Mouse (Mus musculus) heart, postnatal 14 days (tissue): ENCODE results near the gene Ryr3. TPM values are rescaled to one million over a fixed set of nuclear protein-coding genes. Genes with fewer than 3 reads are reported as not detected.

Experiments
- DNase-seq, 2 experiments: peaks; one replicate each; pipeline ENCODE4 v3.0.0; 2021 to 2022
- intact Hi-C: fragments of 180-260 bp; cut with DNase I; formaldehyde crosslinking; loops from one replicate; pipeline ENCODE4 v1.15.1; 2025
- long read RNA-seq, 2 experiments: library from polyadenylated mRNA; stranded (forward); transcript quantifications; one replicate each; pipeline ENCODE4 v2.0.0; 2021
- total RNA-seq, 2 experiments: library from RNA; stranded (reverse); gene quantifications; 2 replicates each; pipeline ENCODE4 v1.2.3; 2021

Ryr3 gene
- total RNA-seq: 1 to 10 TPM in 1 of 2 experiments, under 1 TPM in 1; 1.00 to 1.4 TPM
- long read RNA-seq, experiment 1, partial matches to known transcripts: 1 of 2 reads
- long read RNA-seq, experiment 1, other reads (novel, unspliced or antisense): 1 of 2 reads
- long read RNA-seq, experiment 2: 0 reads

DNA sequence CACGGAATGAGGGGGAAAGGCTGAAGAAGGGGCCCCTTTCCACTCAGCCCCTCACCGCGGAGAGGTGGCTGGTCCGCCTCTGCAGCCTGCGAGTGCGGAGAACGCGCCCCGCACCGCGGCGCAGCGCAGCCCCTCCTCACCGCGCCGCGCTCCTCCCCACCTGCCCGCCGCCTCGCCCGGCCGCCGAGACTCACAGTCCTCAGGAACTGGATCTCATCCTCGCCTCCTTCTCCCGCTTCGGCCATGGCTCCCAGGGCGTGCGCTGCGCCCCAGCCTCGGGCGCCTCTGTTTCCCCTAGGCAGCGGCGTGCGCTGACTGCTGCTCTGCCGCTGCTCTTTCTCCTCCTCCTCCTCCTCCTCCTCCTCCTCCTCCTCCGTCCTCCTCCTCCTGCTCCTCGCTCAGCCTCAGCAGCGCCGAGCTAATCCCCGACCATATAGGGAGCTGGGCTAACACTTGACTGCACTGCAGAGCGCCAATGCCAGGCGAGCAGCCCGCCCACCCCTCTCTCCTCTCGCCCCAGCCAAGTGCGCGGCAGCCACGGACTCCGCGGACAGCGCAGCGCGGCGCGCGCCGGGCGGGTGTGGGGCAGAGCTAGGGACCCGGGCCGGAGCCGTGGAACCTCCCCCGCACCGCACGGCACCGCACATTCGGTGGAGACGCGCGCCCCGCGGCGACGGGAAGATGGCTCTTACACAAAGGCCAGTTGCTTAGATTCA, at the start of gene Ryr3:
Gene Ryr3 (minus strand): TSS at position 351 of the 716 bp plus-strand sequence.
- intact Hi-C loops: no loop called here
- peak; percentile 7 to 16 for DNase-seq

DNA sequence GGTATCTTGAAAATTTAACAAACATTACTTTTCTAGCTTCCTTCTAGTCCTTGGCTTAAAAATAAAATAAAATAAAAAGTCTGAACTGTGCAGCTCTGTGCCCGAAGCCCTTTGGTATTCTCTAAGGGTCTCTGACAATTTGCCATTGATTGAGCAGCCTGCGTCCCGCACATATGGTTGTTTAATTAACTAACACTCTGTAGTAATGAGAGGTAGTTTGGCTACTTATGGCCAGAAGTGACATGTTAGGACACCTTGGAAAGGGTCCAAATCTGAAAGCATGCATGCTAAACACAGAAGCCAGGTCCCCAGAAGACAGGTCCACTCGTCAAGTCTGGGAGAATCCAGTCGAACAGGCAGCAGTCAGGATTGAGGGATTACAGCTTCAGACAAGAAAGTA, 22.0 kb upstream of the Ryr3 start:
- intact Hi-C loops: no loop called here
- no peak for DNase-seq

DNA sequence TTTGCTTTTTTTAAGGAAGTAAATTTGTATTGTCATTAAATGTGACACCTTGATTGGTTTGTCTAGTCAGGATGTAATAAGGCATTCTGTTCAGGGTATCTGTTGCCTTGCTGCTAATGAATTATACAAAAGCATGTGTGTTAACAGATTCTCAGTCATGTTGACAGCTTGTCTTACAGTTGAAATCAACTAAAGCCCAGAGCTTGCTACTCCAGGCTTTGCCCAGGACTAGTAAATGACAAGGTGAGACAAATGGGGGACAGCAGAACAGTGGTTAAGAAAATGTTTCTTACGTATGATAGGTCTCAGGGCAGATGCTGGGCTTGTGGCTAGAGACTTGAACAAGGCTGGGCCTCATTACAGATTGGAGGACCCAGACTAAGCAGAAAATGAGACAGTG, 20.1 kb upstream of the Ryr3 start:
- DNase-seq: no peak
- intact Hi-C loops: no loop called here

DNA sequence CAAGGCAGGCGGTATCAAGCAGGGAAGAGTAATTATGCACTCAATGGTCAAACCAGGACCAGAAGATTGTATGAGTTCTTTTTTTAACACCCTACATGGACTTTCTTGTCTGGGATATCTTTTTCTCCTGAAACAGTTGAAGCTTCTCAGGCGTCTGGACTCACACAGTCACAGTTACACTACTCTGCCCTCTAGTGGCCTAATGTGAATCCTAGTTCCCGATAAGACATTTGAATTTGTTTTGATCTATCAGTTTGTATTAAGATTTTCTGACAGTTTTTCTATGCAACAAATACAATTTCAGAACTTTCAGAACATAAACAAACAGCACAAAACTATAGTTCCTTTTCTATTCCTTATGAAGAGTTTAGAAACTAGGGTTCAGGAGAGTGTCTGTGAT, 17.7 kb upstream of the Ryr3 start:
- peak in 1 of 2 experiments; percentile 43 for DNase-seq
- intact Hi-C loops: loop anchor here (5.0 kb wide), 2 partner anchors 432 to 732 kb away; no protein-coding TSS in a partner anchor

DNA sequence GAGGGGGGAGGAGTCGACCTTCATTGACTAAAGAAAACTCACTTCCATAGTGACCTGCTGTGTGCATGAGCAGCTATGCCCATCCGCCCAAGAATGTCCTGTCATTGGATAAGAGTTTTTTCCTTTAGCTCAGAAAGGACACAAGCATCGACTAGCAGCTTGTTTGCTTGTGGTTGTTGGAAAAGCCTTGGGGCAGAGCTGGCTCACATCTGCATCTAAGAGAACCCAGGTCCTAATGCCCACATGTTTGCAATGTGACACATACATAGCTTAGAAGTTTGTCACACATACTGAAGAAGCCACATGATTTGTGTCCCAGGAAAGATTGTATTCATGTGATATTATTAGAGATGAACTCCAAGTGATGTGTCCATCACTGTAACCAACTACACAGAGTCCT, 16.5 kb upstream of the Ryr3 start:
- DNase-seq: no peak
- intact Hi-C loops: loop anchor here (5.0 kb wide), 2 partner anchors 431 to 731 kb away; no protein-coding TSS in a partner anchor

DNA sequence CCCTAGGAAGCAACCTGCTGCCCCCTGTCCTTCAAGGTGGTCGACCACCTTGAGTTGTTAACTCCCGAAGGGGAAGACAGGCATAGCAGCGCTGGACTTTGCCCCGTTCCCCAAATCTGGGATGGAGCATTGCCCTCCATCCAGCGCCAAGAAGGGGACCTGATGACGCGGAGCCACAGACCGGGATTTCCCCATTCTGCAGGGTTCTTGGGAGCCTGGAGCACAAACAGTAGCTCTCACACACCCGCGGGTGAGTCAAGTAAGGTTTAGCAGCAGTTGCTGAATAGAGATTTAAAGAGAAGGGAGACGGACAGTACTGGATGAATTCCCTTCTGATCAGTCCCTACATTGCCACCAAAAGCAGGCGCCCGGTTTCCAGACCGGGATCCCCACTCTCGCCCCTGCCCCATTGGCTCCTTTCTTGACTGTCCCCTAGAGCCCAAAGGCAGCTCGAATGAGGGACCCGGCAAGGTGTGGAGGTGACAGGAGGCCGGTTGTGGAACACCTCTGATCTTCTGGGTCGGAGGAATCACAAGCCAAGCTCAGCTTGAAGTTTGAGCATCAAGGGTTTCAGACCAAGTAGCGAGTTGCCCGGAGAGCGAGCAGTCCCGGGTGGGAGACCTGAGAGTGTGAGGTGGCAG, 671 bp downstream of the Ryr3 start:
- intact Hi-C loops: no loop called here
- DNase-seq: no peak

DNA sequence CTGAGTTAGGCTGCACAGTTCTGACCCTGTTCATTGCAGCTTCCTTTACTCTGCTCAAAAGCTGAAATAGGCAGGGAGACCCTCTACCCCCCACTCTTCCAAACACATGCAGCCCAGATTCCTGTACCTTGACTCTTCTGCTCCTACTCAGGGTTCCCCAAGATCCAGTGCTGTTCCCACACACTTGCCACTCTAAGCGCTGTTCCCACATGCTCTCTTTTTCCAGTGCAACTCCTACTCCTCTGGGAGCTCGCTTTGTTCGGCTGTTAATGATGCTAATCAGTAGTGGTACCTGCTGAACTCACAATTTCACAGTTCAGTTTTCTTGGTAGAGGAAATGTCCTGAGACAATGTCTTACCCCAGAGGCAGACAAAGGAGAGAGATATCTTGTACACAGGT, 6.9 kb downstream of the Ryr3 start:
- intact Hi-C loops: no loop called here
- no peak for DNase-seq

DNA sequence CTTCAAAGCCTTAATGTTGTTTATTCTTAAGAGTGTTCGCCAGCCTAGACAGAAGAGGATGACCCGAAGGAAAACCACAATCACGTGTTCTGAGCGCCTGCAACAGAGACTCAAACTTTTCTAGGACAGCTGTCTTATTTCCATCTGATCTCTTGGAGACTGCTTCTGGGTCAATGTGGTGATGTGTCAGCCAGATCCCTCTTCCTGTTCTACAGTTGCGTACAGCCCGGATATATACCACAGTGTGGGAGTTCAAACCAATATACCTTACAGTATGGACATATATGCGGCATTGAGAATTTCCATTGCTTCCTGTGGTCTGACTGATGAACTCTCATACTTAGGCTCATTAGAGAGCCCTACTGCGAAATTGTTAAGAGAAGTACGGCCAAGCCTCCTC, 7.6 kb downstream of the Ryr3 start:
- intact Hi-C loops: no loop called here

DNA sequence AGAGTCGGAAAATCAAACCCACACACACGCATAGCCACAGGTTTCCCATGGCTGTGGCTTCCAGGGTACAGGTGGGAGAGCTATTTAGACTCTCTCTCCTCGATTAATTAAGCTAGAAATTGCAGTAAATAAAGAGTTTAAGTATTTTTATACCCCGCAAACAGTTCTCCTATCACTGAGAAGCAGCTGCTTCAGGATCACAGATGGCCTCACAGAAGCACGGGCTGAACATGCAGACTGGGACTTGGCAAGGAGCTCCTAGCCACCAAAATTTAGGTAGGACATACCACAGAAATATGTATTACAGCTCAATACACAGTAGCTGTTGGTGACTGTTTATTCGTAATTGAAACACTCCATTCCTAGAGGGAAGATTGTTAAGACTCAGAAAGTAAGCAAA, 14.0 kb downstream of the Ryr3 start:
- no peak for DNase-seq
- intact Hi-C loops: no loop called here

More for the DNA sequence above, 7.6 kb downstream of the Ryr3 start:
- DNase-seq: no peak

DNA sequence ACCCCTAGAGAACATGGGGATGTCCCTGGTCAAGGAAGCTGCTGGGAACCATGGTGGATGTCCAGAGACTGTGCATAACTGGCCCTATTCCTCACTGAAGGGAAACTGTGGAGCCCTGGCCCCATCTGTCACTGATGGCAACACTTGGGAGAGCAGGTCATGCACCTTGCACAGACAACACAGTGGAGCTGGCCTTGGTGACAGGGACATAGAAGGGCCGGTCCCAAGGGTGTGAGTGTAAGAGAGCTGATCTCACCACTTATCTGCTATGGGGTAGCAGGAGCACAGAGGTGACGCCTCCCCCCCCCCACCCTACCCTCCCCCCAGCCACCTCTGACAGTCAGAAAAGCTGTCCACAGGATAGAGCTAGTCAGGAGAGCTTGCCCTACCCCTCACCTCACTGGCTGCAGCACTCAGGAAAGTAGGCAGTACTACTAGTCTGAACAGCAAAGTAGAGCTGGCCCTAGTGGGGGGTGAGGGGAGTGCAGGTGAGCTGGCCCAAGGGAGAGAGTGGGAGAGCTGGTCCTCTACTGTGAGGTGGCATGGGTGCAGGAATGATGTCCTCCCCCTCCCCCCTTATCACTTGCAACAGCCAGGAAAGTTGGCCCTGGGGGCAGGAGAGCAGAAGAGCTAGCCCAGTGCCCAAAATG, 17.7 kb downstream of the Ryr3 start:
- intact Hi-C loops: no loop called here
- DNase-seq: no peak

DNA sequence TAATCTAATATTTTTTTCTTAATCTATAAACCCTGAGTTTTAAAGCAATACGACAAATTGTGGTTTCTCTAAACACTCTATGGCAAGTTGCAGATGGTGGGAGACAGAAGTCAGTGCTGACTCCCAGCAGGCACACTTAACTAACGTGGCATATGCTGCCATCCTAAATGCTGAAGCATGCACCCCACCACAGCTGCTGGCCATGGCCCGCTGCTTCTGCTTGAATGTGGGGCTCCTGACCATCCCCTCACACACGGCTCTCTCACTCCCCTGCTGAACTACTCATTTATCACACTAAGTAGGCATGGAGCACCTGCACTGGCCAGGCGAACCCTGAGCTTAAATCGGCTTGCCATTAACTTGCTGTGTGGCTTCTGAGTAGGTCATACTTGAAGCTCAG, 29.7 kb downstream of the Ryr3 start:
- no peak for DNase-seq
- intact Hi-C loops: no loop called here

DNA sequence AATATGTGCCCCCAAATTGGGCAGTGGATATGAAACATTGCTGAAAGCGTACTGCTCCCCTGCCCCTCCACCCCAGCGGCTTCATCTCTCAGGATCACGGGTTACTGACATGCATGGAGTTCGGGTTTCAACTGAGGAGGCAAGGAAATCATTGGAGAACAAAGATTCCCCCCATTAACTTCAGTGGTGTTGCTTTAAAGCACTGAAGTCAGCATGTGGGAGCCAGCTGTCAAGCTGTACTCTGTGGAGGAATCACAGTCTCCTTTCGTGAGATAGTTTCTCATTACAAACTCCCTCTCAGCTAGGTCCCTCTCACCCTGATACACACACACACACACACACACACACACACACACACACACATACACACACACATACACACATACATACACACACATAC, 35.2 kb downstream of the Ryr3 start:
- intact Hi-C loops: no loop called here

DNA sequence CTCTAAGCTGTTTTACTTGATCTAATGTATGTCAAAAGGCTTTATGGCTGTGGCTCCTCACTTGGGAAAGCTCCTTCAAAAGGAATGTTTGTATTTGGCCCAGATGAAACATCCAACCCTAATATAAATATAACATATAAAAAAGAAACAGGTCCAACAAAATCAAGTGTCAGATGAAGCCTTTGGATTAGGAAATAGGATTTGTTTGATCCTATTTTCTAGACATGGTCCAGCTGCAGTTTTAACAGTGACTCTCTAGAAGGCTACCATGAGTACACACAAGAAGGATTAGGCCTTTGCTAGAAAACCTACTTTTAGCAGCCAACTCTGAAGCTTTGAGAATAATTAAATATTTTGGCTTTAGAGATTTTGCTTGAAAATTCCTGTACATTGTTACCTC, 38.8 kb downstream of the Ryr3 start:
- no peak for DNase-seq
- intact Hi-C loops: no loop called here

More for the DNA sequence above, 35.2 kb downstream of the Ryr3 start:
- DNase-seq: no peak

DNA sequence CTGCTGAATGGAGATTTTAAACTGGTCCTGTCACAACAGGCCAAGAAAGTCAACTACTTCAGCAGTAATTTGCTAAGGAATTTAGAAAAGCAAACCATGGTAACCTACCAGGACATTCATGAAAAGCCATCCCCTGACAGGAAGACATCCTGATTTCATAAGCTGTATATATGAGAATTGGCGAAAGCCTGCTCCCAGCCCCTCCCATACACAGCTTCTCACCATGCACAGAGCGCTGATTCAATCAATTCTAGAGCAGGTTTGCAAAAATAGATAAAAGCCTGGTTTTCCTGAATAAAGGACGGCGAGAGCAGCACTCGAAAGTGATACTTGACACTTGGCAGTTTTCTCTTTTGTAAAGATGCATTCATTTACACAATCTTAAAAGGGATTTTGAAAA, 40.6 kb downstream of the Ryr3 start:
- intact Hi-C loops: no loop called here
- no peak for DNase-seq

DNA sequence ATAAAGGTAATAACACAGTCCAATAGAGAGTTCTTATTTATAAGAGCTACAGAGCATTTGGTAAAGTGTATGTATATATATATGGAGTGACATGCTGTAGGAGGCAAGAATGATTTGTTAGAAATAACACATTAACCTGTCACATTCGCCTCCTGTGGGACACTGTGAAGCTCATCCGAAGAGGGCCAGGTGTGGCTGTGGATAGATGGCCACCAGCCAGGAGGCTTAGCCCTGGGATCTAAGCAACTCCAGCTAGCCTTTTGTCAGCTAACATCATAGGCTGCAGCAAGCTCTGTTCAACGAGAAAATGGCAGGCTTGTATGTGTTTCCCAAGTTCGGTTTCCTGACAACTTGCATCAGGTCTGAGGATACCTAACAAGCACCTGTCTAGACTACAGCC, 48.8 kb downstream of the Ryr3 start:
- DNase-seq: no peak
- intact Hi-C loops: no loop called here

DNA sequence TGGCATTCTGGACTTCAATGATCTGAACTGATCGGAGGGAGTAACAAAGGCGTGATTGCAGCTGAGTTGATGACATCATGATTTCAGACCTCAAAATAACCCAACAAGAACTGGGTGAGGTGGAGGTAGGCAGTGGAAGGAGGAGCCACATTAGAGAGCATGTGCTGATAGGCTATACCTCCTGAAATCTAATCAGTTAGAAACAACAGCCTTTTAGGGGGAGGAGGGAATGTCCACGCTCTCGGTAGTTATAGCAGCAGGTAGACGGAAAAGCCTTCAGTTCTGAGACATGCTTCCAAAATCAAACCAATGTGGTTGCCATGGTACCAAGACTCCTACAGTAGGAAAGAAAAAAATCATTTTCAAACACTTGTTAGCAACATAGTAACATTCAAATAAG, 55.4 kb downstream of the Ryr3 start:
- DNase-seq: no peak
- intact Hi-C loops: no loop called here

DNA sequence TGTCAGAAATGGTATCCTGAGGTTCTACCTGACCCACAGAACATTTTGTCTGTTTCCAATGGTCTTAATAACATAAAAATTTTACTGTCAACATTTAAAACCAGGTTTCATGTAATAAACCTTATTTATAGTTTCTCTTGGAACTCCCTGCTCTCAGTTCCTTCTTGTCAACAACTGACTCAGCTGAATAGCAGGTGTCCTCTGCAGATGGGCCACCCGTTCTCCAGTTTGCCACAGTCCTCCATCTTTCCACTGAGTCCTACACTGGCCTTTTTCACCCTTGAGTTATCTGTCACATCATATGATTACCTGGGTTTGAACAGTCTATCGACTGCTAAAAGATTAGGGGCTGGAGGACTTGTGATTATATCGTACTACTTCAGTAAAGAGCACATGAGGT, 79.1 kb downstream of the Ryr3 start:
- intact Hi-C loops: no loop called here

DNA sequence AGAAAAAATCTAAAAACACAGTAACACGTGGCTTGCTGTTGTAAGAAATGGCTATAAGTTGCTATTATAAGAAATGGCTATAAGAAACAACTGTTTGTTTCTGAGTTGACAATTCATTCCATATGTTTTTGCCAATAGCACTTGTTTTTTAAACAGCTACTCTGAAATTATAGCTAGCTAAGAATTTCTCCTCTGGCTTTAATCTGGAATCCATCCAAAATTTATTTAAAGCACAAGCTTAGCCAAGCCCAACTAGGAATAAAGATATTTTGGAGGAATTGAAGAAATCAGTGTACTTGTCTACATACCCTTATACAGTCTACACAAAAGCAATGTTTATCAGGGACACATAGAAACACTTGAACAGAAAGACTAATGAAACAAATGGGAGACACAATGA, 93.4 kb downstream of the Ryr3 start:
- intact Hi-C loops: no loop called here

More for the DNA sequence above, 79.1 kb downstream of the Ryr3 start:
- DNase-seq: no peak

DNA sequence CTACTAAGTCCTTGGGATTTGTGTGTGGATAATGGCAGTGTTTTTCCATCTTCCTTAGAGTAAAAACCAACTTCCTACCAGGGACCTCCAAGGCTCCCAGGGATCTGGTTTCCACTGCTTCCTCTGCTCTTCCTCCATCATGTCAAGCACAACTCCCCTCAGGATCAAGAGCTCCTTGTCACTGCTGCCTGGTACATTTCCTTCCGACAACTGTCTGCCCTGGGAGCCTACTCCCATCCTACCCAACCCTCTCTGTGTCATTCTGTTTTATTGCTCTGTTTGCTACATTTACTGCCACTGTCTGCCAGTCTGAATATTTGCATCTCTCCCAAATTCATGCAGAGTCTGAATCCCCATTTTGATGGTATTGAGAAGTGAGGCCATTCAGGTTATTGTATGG, 97.8 kb downstream of the Ryr3 start:
- DNase-seq: no peak
- intact Hi-C loops: no loop called here

More for the DNA sequence above, 93.4 kb downstream of the Ryr3 start:
- DNase-seq: no peak

DNA sequence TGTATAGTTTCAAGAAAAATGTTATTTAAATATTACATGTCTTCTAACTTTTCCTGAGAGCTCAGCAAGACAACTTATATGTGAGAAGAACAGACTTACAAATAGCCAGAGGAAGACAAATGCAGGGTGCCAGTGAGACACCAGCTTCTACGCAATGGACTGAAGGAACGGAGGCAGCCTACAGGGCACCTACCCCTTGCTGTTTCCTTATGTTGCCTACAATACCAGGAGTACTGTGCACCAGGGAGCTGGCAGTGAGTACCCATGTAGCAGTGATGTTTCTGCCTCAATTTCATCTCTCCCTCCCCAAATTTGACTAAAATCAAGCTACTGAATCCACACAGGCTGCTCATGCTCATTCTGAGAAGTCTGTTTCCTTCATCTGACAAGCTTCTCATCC, 100.1 kb downstream of the Ryr3 start:
- DNase-seq: no peak
- intact Hi-C loops: no loop called here

DNA sequence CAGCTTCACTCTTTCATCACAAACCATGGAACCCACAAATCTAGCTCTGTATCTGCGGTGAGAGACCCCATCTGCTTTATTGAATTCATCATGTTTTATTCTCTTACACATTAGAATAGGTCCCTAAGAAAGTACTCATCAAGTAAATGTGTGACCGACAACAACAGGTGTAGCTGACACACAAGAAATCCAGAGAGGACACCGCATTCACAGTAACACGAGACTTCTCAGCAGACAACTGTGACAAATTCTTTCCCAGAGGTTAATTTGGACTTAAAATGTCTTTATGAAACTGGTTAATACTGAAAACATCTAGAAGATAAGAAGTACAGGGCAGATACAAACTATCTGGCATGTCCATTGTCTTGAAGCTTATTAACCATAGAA, 101.0 kb downstream of the Ryr3 start:
- intact Hi-C loops: no loop called here
- no peak for DNase-seq
